Mouse (Mus musculus) liver, adult 10 weeks (tissue): Measurements from ENCODE around the gene Myrfl. TPM values are rescaled to one million over a fixed set of nuclear protein-coding genes. Genes with fewer than 3 reads are reported as not detected.

Experiments
- polyA plus RNA-seq: library from polyadenylated mRNA; stranded (reverse); fragments of 350-450 nt; fragmentation: Illumina TruSeq; extraction: RNeasy Lipid Tissue Mini Kit (QIAGEN cat#74804); gene quantifications from one replicate; pipeline ENCODE4 v1.2.3, GENCODE M21; 2014; ENCODE audit warnings: low read depth, low replicate concordance

The Myrfl gene
- not detected for polyA plus RNA-seq

DNA sequence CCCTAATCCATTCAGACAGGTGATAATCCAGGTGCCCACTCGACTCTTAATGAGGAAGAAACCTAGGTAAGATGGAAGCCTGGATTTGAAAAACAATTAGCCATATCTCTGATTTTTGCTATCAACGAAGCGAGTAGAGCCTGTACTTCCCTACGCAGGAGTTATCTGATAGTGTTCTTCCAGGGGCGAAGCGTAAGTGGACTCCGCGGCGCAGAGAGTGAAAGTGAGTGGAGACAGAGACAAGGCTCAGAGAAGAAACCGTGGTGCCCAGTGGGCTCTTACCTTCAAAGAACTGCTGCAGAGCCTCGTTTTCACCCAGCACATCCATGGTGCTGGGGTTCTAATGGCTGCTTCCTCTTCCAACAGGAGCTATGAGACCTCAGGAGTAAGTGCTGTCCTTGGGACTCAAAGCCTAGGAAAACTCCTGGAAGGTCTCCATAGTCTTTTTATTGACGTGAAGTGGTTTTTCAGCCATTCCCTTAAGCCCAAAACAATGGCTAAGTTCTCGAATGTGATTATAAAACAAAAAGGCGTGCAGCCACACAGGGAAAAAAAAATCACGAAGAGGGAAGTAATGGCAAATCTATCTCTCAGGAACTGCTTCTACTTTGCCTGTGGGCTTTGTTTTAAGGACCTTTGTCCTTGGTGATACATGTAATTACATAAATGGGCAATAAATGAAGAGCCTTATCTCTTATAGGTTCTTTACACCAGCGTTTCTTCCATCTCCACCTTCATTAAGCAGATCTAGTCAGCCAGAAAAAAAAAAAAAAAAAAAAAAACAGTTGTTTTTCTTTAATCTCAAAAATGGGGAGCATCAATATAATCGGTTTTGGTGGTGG is at the start of gene Myrfl:
Gene Myrfl (minus strand): TSS at position 584 of the 842 bp plus-strand sequence.

Other genes with a start within 250 kb of the Myrfl start
- 11.9 TPM for gene Rab3ip, start 53.9 kb upstream of the Myrfl start, polyA plus RNA-seq
- not detected for gene Gm10271, start 75.7 kb upstream of the Myrfl start, polyA plus RNA-seq
- gene Best3, start 89.4 kb upstream of the Myrfl start, polyA plus RNA-seq: not detected
- not detected for gene Lrrc10, start 148.4 kb upstream of the Myrfl start, polyA plus RNA-seq
- gene Cct2, start 166.9 kb upstream of the Myrfl start, polyA plus RNA-seq: 92.6 TPM